Mouse (Mus musculus): ENCODE results near the gene Ung.

The Ung gene

DNA sequence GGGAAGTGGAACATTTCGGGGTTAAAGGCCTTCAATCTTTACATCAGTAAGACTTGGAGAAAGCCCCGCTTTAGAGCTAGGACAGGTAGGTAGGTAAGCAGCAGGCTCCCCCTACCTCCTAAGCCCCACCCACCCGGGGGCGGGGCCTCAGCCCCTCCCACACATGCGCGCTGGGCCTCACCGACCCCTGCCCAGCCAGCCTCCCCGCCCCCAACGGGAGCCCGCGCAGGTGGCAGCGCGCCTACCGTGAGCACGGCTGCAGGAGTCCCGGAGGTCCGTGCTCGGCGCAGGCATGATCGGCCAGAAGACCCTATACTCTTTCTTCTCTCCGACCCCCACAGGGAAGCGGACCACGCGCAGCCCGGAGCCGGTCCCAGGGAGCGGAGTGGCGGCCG is at the start of gene Ung:
Ung (plus strand) TSS at position 176 of the 395 bp plus-strand sequence.
- no peak for DNase-seq (ENCODE audit: extremely low read depth, low read depth, low spot score)

DNA sequence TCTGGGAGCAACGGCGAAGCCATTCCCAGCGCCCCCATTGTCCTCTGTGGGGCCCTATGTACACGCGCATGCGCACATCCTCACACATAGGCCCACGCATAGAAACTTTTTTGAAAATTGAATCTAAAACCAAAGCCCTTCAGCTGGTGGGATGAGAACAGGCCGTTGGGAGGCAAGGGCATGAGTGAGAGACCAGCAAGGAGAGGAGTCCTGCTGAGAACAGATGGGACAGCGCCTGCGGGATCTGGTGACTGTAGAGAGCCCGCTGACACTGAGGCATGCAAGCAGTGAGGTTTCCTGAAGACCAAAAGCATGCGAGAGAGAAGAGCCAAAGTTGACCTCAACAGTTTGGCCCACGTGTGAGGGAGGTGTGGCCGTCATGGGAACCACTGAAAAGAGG is 44.7 kb upstream of the Ung start:
- no peak for DNase-seq (ENCODE audit: extremely low read depth, low read depth, low spot score)

DNA sequence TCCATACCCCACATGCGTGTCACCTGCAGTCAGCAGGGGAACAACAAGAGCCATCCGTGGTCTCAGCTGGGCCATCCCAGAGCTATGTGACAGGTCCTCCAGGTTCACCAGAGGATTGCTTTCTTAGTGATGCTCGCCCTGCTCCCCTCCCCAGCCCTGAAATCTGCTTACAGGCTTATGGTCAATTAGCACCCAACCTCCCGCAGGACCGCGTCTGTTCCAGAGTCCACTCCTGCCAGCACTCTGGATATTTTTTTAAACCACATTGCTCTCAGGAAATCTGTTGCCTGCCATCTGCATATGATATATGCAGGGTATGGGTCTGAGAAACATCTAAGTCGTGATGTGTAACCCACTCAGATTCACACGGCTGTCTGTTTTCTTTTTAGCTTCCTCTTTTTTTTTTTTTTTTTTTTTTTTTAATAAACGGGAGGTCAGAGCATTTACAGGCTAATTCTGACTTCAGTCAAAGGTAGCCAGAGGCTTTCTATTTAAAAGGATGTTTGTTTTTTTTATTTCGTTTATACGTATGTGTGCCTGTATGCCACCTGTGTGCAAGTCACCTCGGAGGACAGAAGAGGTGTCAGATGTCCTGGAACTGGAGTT is 42.2 kb upstream of the Ung start:
- DNase-seq (ENCODE audit: extremely low read depth, low read depth, low spot score) = no peak

DNA sequence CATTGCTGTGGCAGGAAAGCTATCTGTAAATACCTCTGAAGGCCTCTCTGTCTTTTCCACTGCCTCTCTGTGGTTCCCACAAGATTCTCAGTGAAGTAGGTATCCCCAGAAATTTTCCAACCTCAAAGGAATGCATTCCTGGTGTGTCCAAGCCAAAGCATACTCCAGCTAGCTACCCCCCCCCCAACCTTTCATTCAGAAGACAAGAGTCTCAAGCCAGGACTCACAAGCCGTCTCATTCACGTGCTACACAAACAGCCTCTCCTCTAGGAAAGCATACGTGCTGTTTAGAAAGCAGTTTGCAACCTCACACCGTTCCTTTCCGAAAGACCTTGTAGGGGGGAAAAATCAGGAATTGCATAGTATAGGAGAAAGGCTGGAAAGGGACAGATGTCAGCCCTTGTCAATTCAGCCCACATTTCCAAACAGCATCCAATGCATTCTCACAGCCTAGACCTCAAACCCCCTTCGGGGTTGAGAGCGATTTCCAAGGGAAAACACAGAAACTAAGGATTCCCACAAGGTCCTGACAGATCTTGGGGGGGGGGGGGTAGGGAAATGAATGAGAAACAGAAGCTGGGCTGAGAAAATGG is 39.7 kb upstream of the Ung start:
- no peak for DNase-seq (ENCODE audit: extremely low read depth, low read depth, low spot score)

DNA sequence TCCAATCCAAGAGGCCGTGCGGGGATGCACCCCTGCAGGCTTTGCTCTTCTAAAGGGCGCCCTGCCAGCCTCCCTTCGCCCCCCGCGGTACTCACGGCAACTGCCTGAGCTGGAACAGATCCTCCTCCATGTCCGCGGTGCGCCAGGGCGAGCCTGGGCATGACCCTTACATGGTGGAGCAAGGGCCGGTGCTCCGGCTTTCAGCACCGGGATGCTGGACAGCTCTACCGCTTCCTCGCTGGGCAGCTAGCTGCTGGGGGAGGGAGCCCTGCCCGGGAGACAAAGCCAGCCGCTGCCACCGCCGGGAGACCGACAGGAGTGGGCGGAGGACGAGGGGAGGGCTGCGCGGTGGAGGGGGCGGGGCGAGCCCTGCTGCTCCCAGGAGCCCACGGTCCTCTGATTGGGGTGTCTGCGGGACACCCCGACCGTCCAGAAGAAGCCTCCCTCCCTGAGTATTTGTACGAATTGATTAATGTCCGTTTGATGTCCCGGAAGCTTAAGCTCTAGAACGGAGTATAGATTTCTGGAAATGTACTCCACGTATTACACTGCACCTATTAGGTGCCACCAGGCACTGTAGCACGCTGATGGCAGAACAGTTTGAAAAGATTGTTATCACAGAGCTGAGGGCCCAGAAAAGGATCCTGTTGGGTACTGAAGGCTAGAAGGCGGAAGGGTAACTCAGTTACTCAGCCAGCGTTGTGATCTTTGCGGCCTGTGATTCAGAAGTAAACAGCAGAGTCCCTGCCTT is 39.0 kb upstream of the Ung start, which contains the start of gene Svop:
Svop (minus strand) TSS at position 514 of the 751 bp plus-strand sequence.
- no peak for DNase-seq (ENCODE audit: extremely low read depth, low read depth, low spot score)

DNA sequence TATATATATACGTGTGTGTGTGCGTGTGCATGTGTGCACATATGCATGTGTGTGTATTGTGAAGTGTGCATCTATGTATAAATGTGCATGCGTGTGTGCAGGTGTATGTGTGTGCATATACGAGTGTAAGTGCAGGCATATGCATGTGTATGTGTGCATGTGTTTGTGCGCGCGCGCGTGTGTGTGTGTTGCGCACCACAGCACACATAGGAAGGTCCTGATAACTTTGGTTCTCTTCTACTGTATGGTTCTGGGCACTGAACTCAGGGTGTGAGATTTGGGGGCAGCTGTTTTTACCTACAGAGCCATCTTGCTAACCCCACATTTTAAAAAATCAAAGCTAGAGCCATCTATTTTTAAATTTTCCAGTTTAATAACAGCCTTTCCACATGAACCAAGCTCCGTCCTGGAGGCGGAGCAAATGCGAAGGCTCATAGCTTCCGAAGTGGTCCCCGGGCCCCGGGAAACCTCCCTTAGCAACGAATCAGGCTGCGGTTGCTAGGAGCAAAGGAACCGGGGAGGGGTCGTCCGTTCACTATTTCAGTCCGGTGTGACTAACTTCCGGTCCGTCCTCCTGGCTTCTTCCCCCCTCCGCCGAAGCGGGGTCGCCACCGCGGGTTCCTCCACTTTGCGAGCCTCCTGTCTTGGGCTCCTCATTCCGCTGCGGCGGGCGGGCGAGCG is 30.3 kb upstream of the Ung start:
- DNase-seq (ENCODE audit: extremely low read depth, low read depth, low spot score) = peak; percentile 7

DNA sequence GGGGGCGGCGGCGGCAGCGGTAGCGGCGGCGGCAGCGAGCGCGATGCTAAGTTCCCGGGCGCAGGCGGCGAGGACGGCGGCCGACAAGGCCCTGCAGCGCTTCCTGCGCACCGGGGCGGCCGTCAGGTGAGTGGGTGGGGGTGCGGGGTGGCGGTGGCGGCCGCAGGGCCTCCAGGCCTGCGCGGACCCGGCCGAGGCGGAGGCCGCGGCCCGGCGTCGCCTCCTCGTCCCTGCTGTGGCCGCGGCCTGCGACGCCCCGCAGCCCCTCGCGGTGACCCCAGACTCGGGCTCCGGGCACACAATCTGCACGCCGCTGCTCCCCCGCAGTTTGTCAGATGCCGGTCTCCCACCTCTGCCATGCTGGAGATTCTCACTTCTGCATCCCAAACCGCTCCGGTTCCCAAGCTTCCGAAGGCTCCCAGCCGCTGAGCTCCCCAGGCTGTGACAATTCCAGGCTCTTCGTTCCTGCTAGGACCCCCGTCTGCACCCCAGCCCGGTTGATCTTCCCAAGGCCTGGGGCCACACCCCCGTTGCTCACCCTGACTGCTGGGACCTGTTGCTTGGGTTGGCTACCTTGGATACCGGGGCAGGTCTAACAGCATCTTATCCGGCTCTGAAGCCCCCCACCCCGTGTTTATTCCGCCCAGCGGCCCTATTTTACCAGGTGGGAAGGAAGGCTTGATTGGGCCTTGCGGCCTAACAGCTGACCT is 29.6 kb upstream of the Ung start:
- no peak for DNase-seq (ENCODE audit: extremely low read depth, low read depth, low spot score)

DNA sequence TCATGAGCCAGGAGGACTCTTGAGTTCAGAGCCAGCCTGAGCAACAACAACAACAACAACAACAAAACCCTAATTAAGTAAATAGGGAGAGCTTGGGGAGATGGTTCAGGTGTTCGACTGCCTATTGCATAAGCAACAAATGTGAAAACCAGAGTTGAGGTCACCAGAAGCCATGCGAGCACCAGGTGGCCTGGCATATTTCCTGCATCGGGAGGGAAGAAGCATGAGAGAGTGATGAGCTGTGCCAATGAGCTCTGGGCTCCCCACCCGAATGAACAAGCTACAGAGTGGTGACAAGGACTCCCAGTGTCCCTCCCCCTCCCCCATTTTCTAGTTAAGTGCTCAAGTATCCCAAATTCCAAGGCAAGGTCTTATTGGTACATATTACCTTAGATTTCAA is 28.3 kb upstream of the Ung start:
- no peak for DNase-seq (ENCODE audit: extremely low read depth, low read depth, low spot score)

DNA sequence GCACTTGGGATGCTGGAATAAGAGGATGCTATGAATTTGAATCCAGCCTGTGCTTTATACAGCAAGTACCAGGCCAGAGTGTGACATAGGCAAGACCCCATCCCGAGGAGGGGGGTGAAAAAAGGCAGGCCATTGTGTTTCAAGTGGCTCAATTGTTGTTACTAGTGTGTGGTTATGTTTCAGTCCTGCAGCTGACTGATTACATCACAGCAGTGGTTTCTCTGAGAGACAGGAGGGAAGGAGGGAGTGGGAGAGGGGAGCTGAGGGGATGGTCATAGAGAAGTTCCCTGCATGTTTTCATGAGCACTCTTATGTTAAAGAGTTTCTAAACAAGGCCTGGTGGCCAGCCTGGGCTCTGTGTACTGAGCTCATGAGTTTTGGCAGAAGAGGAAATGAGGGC is 27.4 kb upstream of the Ung start:
- no peak for DNase-seq (ENCODE audit: extremely low read depth, low read depth, low spot score)

DNA sequence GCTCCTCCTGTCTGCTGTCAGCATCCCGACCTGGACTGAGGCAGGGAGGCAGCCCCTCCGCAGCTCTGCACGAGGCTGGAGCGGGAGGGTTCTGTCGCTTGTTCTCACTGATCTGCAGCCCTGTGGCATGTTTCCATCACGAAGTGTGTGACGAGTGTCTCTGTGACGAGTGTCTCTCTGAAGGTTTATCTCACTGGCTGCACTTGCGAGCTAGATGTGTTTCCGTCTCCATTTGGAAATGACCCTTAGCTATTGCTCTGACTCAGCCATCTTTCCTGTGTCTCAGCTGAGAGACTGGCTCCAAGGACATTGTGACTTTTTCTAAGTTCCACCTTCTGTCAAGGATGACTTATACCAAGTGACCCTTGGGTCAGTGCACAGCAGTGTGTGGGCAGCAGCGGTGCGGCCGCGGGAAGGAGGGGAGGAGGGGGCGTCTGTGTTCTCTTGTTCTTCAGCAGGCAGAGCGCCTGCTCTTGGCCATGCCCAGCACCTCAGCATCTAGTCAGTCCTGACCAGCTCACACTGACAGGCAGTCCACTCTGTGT is 23.7 kb upstream of the Ung start:
- no peak for DNase-seq (ENCODE audit: extremely low read depth, low read depth, low spot score)

DNA sequence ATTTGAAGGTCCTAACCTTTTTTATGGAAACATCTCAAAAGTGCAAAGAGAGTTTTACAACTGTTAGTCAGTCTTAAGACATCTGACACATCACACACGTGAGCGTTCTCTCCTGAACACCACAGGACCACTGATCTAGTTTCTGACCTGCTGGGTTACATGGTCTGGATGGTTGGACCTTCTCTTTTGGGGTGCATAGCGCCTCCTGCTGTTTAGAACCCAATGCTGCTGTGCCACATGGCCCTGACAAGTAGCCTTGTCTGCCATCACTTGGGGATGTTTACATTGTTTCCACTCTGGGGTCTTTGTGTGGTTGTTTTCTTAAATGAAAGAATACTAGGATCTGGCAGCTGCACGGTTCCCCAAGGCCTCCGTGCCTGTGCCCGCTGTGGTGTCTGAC is 16.9 kb upstream of the Ung start:
- no peak for DNase-seq (ENCODE audit: extremely low read depth, low read depth, low spot score)

DNA sequence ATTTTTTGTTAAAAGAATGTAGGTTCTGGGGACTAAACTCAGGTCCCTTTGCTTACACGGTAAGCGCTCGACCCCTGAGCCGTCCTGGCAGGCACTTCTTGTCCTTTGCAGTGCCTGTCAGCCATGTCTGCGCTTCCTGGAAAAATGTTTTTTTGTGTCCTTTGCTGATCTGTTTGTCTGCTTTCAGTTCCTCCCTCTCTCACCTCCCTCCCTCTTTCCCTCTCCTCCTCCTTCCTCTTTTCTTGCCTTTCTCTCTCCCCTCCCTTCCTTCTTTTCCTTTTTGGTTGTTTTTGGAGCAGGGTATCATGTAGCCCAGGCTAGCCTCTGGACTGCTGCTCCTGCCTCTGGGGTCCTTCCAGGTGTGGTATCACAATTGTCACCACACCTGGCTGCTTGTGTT is 15.2 kb upstream of the Ung start:
- no peak for DNase-seq (ENCODE audit: extremely low read depth, low read depth, low spot score)

DNA sequence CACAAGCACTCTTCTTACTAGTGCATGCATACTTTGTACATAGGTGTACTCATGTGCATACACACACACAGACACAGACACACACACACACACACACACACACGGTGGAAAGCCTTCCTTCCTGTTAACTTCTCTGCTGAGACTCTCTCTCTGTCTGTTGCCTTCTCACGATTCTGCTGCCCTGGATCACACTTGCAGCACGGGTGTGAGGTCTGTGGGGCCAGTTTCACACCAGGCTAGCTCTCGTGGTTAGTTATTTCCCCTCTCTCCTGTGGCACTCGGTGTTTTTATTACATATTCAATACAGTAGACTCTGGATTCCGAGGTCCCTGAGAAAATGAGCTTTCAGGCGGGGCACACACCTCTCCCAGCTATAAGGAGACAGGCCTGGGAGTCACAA is 13.6 kb upstream of the Ung start:
- no peak for DNase-seq (ENCODE audit: extremely low read depth, low read depth, low spot score)

DNA sequence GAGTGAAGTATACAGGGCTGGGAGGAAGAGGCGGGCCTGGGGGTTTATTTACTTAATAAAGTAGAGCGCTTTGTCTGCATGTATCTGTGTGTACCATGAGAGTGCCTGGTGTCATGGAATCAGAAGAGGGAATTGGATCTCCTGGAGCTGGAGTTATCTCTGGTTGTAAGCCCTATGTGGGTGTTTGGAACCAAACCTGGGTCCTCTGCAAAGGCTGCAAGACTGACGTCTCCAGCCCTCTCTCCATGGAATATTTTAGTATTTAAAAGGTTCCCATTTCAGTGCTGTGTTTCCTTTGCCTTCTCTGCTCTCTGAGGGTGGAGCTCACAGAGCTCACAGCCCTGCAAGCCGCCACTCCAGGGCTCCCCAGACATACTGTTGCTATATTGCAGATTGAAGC is 10.4 kb upstream of the Ung start:
- DNase-seq (ENCODE audit: extremely low read depth, low read depth, low spot score) = no peak

DNA sequence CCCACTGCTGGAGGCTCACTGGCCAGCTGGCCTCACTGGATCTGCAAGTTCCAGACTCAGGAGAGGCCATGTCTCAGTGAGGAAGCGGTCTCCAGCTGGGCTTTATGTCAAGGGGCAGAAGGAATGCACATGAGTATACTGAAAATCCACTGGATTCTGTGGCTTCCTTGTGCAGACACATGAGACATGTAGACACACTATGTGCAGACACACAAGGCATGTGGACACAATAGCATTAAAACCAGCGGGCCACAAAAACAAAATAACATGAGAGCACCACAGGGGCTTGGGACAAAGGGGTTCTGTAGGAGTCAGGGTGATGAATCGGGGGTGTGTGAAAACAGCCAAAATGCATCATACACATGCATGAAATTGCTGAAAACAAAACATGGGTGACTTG is 4.2 kb upstream of the Ung start:
- DNase-seq (ENCODE audit: extremely low read depth, low read depth, low spot score) = no peak

DNA sequence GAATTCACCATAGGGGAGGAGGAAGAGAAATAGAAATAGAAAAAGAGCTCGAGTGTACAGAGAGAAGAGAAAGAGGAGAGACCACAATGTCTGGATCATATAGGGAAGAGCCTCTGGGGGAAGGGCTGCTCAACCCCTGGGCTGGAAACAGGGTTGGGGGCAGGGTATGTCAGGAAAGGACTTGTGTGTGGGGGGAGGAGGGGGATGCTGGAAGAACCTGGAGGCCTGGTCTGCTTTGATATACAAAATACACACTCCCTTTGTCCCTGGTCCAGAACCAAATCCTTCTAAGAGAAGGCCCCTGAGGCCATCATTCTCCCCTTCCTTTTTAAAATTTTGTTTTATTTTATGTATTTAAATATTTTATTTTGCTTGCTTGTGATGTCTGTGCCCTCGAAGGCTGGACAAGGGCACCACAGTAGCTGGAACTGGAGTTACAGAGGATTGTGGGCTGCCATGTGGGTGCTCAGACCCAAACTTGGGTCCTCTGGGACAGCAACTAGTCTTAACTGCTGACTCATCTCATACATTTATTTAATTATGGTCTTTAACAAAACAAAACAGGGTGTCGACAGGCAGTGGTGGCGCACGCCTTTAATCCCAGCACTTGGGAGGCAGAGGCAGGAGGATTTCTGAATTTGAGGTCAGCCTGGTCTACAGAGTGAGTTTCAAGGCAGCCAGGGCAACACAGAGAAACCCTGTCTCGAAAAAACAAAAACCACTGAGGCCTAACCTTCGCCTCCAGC is 3.5 kb upstream of the Ung start:
- DNase-seq (ENCODE audit: extremely low read depth, low read depth, low spot score) = no peak

DNA sequence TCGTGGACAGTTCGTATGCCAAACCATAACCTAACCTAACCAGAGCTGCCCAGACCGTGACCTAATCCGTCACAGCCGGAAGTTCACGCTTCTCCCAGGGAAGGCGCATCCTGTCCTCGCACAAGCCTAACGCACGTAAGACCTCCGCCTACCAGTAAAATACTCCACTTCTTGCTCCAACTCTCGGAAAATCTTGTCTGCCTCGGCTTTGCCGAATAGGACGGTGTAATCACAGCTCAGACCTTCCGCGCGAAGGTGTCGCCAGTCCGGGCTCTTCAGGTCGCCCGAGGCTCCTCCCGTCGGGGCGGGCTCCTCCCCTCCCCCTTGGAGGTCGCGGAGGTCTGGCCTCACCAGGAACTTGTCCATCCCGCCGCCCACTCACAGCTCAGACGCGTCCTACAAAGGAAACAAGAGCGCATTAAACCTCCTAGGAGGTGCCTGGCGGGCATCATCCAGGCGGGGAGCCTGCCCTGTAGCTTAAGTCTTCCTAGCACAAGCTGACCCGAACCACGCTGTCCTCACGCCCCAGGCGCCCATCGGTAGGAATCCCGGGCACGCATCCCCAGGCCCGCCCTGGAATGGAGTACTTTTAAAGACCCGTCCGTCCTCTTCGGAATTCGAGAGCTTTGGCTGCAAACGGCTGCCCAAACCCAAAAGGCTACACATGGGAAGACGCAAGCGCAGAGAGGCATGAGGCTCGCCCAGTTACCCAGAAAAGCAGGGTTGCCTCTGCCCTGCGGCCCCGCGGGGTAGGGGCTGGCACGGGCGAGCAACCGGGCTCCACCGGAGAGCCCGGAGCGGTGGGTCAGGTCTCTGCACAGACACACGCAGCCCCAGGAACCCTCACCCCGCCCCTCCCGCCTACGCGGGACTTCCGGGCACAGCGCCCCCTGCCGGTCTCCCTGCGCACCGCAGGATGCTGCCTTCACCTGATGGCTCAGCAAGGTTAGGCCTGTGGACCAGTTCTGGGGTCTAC is 2.5 kb upstream of the Ung start, which contains the start of gene Alkbh2:
Alkbh2 (minus strand) TSS at position 845 of the 976 bp plus-strand sequence.
- DNase-seq (ENCODE audit: extremely low read depth, low read depth, low spot score) = no peak

DNA sequence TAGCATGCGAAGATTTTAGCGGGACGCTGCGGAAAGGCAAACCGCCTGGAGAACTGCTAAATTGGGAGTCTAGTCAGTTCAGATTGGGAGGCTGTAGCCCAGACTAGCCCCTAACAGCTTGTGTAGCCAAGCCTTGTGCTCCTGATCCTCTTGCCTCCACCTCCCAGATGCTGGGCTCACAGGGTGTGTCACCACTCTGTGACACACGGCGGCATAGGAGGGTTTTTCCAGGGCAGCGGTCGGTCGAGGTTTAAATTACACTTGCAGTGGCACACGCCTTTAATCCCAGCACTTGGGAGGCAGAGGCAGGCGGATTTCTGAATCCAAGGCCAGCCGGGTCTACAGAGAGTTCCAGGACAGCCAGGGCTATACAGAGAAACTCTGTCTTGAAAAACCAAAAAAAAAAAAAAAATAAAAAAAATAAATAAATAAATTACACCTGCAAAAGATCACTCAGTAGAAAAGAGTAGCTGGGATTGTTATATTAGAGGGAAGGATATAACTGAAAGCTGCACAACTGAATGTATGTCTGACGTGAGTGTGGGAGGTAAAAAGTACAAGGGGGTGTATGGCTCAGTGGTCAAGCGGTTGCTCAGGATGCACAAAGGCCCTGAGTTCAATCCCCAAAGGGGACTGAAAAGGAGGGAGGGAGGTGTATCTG is 506 bp upstream of the Ung start:
- DNase-seq (ENCODE audit: extremely low read depth, low read depth, low spot score) = no peak

All from fat pad, adult 2 months (tissue).